Mouse (Mus musculus) forebrain, embryonic 11.5 days (tissue): ENCODE data around the gene Dnaaf3. TPM values are rescaled to one million over a fixed set of nuclear protein-coding genes. Genes with fewer than 3 reads are reported as not detected.

Source experiments
- ATAC-seq: fragments of 200-750 bp; cut with Nextera tagmentation; replicated peaks from 2 replicates; pipeline ENCODE4 v1.8.0; 2017; ENCODE audit warnings: moderate TSS enrichment; ENCODE audit not compliant: low FRiP score
- DNase-seq: peaks from one replicate; pipeline ENCODE4 v3.0.0-alpha.2; 2017; ENCODE audit warnings: low spot score
- H3K27ac ChIP-seq: fragments of 300-500 bp; sonication (generic); 2 replicates; pipeline ENCODE4 v1.5.1; 2014; ENCODE audit warnings: low read depth, low read length
- H3K27me3 ChIP-seq: fragments of 300-500 bp; sonication (generic); 2 replicates; pipeline ENCODE4 v1.6.1; 2014; ENCODE audit warnings: mild to moderate bottlenecking, low read length, mixed read lengths; ENCODE audit not compliant: control insufficient read depth, insufficient read depth
- H3K36me3 ChIP-seq: fragments of 300-500 bp; sonication (generic); 2 replicates; pipeline ENCODE4 v1.6.1; 2014; ENCODE audit warnings: mild to moderate bottlenecking, low read length, moderate library complexity, mixed read lengths; ENCODE audit not compliant: control insufficient read depth, insufficient read depth
- H3K4me1 ChIP-seq: fragments of 300-500 bp; sonication (generic); replicated peaks from 2 replicates; pipeline ENCODE4 v1.6.1; 2014; ENCODE audit warnings: low read length, mixed read lengths; ENCODE audit not compliant: control insufficient read depth, insufficient read depth
- H3K4me2 ChIP-seq: fragments of 300-500 bp; sonication (generic); 2 replicates; pipeline ENCODE4 v1.6.1; 2014; ENCODE audit warnings: low read depth, mild to moderate bottlenecking, low read length, moderate library complexity, mixed read lengths; ENCODE audit not compliant: severe bottlenecking
- H3K4me3 ChIP-seq: fragments of 300-500 bp; sonication (generic); 2 replicates; pipeline ENCODE4 v1.5.1; 2014; ENCODE audit warnings: low read depth, low read length
- H3K9ac ChIP-seq: fragments of 300-500 bp; sonication (generic); 2 replicates; pipeline ENCODE4 v1.6.1; 2014; ENCODE audit warnings: low read length
- H3K9me3 ChIP-seq: fragments of 300-500 bp; sonication (generic); 2 replicates; pipeline ENCODE4 v1.6.1; 2016; ENCODE audit warnings: low read length, mixed read lengths; ENCODE audit not compliant: control insufficient read depth
- WGBS: fragments of 180-500 bp; shearing (Covaris S2); extraction: QIAGEN DNeasy Blood & Tissue Kit; methylation state at CpG from one replicate; pipeline ENCODE4 v1.1.7; 2014; 5-methylcytosine and 5-hydroxymethylcytosine counted together
- microRNA-seq: library from miRNA; unstranded; fragments of <30 nt; microRNA quantifications from one replicate; pipeline ENCODE4, GENCODE M21; 2016; ENCODE audit not compliant: insufficient number of aligned reads
- polyA plus RNA-seq: library from polyadenylated mRNA; unstranded; fragments of >200 nt; fragmentation: Nextera tagmentation; extraction: Ambion mirVana; gene quantifications from 2 replicates; pipeline ENCODE4 v1.2.1, GENCODE M21; 2014

Gene Dnaaf3
- polyA plus RNA-seq, 1 experiment from 2014 or later: 2.0 TPM

DNA sequence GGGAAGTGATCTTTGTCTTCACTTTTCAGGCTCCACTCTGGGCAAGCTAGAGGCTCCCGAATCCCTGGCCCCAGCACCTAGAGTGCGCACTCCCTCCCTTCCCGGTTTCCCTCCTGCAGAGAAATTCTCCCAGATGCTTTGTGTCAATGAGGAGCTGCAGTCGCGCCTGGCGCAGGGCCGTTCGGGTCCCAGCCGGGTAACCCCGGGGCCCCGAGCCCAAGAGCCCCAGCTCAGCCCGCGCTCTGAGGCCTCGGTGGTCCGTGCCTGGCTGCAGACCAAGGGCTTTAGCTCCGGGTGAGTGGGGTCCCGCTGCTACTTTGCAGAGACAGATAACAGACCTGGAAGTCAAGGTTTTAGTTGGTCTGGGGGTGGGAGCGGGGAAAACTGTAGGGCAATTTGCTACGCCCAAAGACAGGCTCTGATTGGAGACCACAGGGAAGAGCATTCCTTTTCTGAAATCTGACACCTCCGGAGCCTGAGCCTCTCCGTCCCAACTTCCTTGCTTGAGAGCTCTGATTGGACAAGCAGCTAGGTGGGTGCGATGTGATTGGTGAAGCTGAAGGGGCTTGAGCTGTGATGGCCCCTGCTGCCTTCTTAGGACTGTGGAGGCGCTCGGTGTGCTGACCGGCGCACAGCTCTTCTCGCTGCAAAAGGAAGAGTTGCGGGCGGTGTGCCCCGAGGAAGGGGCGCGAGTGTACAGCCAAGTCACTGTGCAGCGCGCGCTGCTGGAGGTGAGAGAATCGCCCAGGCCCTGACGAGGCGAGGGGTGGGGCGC lies 54.0 kb downstream of the Dnaaf3 start:
- ATAC-seq (peak; percentile 98), DNase-seq (peak; percentile 91)
- H3K36me3 ChIP-seq: no peaks in the 10 kb centered on the region; the same call in 1 of the 2 replicates
- peaks cover 8% of the 10 kb centered on the region for H3K4me1 ChIP-seq
- H3K4me2 ChIP-seq: peak overlapping the region; percentile 88
- H3K27ac ChIP-seq: peak overlapping the region; percentile 85
- H3K9me3 ChIP-seq: no peaks in the 10 kb centered on the region; the same call in 1 of the 2 replicates
- H3K9ac ChIP-seq: peak overlapping the region; percentile 60
- H3K27me3 ChIP-seq: peaks cover 12% of the 10 kb centered on the region
- WGBS: under 1% methylated on average over 39 of the region's 39 CpGs
- H3K4me3 ChIP-seq: peak overlapping the region; percentile 45

DNA sequence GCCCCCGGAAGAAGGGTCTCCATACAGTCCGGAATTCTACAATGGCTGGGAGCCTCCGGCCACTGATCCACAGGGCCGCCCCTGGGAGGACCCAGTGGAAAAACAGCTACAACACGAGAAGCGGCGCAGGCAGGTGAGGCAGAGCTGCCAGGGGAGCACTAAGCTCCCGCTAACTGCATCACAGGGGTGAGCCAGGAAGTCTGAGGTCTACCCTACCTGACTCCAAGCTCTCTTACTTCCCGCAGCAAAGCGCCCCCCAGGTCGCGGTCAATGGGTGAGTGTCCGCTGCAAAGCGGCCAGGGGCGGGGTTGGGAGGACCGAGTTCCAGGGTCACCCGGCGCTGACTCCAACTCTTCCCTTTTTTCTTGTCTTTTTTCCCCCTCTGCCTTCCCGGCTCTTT lies 58.3 kb downstream of the Dnaaf3 start:
- Histone ChIP-seq H3K9ac (no peak overlapping the region), H3K4me1 (peaks cover 9% of the 10 kb centered on the region), H3K36me3 (no peaks in the 10 kb centered on the region), H3K4me2 (no peak overlapping the region), H3K27ac (no peak overlapping the region), H3K9me3 (no peaks in the 10 kb centered on the region; the same call in 1 of the 2 replicates), H3K27me3 (peaks cover 32% of the 10 kb centered on the region), H3K4me3 (no peak overlapping the region)
- WGBS: 11% methylated on average over 19 of the region's 19 CpGs
- DNase-seq: no peak
- ATAC-seq: no peak

Small RNA genes within 50 kb of the gene (microRNA-seq; reads per million reads assigned to microRNA genes)
- gene Gm23577: not detected

Other genes with a start within 250 kb of the Dnaaf3 start
- gene Ncr1, start 194.7 kb downstream of the Dnaaf3 start, polyA plus RNA-seq: not detected in 2 replicates
- 0.28 and 1.0 TPM in 2 replicates for gene Gp6, start 134.7 kb downstream of the Dnaaf3 start, polyA plus RNA-seq
- gene Rdh13, start 86.8 kb downstream of the Dnaaf3 start, polyA plus RNA-seq: 28.4 and 31.0 TPM in 2 replicates
- gene Eps8l1, start 71.8 kb downstream of the Dnaaf3 start, polyA plus RNA-seq: 3.3 and 3.8 TPM in 2 replicates
- 46.8 and 48.6 TPM in 2 replicates for gene Ppp1r12c, start 30.8 kb downstream of the Dnaaf3 start, polyA plus RNA-seq
- 4.2 and 5.6 TPM in 2 replicates for gene Tnnt1, start 16.1 kb downstream of the Dnaaf3 start, polyA plus RNA-seq
- gene Tnni3, start 8.2 kb downstream of the Dnaaf3 start, polyA plus RNA-seq: 1.8 and 2.4 TPM in 2 replicates
- gene Syt5, start 15.1 kb upstream of the Dnaaf3 start, polyA plus RNA-seq: 13.5 and 15.3 TPM in 2 replicates
- not detected in 2 replicates for gene Ptprh, start 71.6 kb upstream of the Dnaaf3 start, polyA plus RNA-seq
- 2.3 and 3.4 TPM in 2 replicates for gene Tmem86b, start 99.0 kb upstream of the Dnaaf3 start, polyA plus RNA-seq
- 6.6 and 7.1 TPM in 2 replicates for gene Ppp6r1, start 126.6 kb upstream of the Dnaaf3 start, polyA plus RNA-seq
- 115 TPM in 2 replicates for gene Hspbp1, start 152.6 kb upstream of the Dnaaf3 start, polyA plus RNA-seq
- 2.8 and 3.1 TPM in 2 replicates for gene Brsk1, start 158.2 kb upstream of the Dnaaf3 start, polyA plus RNA-seq
- gene Tmem150b, start 192.8 kb upstream of the Dnaaf3 start, polyA plus RNA-seq: 0.13 and 0.19 TPM in 2 replicates
- gene Kmt5c, start 207.7 kb upstream of the Dnaaf3 start, polyA plus RNA-seq: 88.1 and 89.4 TPM in 2 replicates
- gene Cox6b2, start 220.6 kb upstream of the Dnaaf3 start, polyA plus RNA-seq: 29.9 and 33.7 TPM in 2 replicates
- not detected in 2 replicates for gene Fam71e2, start 238.8 kb upstream of the Dnaaf3 start, polyA plus RNA-seq